Mouse (Mus musculus) natural killer cell, adult 2 months (primary cell): ENCODE data around the gene Bdh2.

Source experiments
- DNase-seq, 2 experiments: peaks; one replicate each; pipeline ENCODE4 v3.0.0; 2022; ENCODE audit warnings: low spot score in 2 of 2

The Bdh2 gene

DNA sequence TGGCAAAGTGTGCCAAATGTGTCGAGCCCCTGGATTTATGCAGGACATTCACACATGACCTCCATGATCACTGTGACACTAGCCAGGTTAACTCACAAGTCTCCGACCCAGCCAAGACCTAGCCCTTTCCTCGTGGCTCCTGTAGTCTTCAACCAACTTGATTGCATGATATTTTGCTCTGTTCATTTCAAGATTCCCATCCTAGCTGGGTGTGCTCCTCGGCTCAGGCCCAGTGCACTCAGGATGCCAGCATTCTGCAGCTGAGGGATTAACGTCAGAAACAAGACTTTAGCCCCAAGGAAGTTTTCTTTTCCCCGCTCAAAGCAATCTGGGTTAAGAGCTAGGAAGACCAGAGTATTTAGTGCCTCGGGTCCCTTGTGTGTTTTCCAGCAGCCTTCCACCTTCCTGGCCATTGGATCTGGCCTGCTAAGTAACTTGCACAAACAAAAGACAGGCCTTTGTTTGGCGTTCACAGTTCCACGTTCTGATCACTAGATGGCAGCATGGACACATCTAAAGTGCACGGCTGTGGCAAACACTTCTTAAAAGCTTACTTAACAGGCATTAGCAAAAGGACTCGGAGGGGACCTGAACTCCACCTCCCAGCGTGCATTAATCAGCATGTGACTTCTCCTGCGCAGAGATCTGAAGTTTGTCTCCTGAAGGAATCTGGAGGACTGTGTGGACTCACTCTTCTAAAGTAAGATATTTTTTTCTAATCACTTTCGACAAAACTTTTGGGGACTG, at the start of gene Bdh2:
Gene Bdh2 (plus strand): TSS at position 553 of the 747 bp plus-strand sequence.
- peak; percentile 50 to 63 for DNase-seq

DNA sequence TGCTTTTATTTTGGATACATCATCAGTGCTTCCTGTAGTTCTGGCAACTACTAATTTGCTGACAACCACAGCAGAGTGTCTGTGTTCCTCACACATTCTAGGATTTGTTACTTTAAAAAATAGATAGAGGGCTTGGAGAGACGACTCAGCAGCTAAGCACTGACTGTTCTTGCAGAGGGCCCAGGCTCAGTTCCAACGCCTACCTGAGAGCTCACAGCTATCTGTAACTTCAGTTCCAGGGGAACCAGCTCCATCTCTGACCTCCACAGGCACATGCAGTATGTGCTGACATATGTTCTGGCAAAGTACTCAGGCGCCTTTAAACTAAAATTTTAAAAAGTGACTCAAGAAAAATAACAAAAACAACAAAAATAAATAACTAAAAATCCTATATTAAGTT, 49.0 kb upstream of the Bdh2 start:
- no peak for DNase-seq

GRCm38 (mm10) chr3:135232462-135232861, 48.6 kb upstream of the Bdh2 start:
- no peak for DNase-seq

DNA sequence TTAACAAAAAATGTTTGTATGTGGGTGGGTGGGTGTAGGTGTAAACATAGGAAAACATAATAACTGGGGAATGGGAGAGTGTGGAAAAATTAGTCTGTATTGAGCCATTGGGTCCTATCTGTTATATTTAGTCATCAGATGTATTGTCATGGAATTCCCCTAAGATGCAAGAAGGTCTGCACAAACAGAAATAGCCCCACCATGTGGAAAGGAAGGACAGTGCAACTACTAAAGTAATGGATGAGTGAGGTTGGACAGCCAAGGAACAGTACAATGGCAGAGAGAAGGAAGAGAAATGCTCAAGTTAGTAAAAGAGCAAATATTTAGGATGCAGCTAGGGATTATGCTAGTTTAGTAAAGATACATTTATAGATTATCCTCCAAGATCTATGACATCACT, 35.3 kb upstream of the Bdh2 start:
- DNase-seq, result no peak

- DNase-seq, result no peak
Measured at GRCm38 (mm10) chr3:135246828-135247227, 34.2 kb upstream of the Bdh2 start.

DNA sequence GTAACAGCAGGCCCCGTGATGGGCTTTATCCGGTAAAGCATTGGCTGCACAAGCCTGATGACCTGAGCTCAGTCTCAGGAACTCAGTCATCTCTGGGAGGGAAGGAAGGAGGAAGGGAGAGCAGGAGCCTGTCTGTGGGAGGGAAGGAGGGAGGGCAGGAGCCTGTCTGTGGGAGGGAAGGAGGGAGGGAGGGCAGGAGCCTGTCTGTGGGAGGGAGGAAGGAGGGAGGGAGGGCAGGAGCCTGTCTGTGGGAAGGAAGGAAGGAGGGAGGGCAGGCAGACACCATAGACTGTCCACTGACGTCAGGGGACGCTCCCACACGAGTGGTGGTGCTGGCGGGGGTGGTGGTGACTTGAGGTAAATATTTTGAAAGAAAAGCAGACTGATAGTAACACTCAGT, 31.9 kb upstream of the Bdh2 start:
- DNase-seq, result no peak

GRCm38 (mm10) chr3:135251825-135252224, 29.2 kb upstream of the Bdh2 start:
- DNase-seq, result no peak

DNA sequence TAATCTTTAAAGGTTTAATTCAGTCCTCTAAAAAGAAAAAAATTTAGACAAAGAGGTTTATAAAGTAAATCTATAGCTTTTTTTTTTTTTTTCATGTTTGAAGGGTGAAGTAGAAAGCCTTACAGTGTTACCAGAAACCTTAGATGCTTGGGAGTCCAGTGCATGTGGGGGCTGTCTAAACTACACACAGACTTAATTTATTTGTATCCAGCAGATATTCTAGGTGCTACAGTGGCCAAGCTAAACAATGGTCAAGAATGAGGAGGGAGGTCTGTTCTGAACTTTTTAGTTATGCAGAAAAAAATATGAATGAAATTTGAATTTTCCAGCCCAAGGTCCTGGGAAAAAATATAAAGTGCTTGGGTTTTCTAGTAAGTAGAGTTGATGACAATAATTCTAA, 26.2 kb upstream of the Bdh2 start:
- DNase-seq, result no peak

- no peak for DNase-seq
Measured at GRCm38 (mm10) chr3:135258919-135259318, 22.1 kb upstream of the Bdh2 start.

DNA sequence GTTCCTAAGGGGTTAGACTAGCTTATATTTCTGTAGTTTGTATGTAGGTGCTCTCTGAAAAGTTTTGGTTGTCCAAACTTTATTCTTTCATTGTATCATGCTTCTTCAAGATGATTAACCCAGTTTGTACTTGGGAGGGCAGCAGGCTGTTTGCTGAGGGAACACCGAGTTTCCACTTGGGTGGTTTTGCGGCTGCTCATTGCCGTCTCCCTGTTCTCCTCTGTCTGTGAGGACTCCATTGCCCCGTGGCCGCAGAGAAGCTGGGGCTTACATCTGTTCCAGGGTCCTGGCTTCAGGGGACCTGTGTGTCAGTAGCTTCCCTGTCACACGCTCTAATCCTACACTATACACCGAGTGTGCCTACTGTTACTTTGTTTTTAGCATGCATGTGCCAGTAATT, 20.8 kb upstream of the Bdh2 start:
- no peak for DNase-seq

GRCm38 (mm10) chr3:135268616-135269015, 12.4 kb upstream of the Bdh2 start:
- DNase-seq, result no peak

- no peak for DNase-seq
Measured at GRCm38 (mm10) chr3:135269391-135269990, 11.5 kb upstream of the Bdh2 start.

GRCm38 (mm10) chr3:135272627-135273026, 8.4 kb upstream of the Bdh2 start:
- no peak for DNase-seq

GRCm38 (mm10) chr3:135273047-135273446, 8.0 kb upstream of the Bdh2 start:
- no peak for DNase-seq

DNA sequence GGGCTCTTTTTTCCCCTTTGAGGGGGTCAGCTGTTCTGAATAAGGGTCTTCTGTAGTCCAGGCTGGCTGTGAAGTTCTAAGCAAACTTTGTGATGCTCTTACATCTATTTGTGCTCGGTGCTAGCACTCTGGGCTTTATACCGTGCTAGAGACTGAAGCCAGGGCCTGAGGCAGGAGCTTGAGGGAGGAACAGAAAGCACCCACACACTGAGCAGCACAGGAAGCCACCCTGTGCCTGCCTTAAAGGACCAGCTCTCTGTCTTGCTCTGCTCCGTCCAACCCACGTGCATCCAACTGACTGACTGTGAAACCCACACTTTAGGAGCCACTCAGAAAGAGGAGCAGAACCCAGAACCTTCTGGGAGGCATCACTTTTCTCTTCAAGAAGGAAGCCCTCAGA, 861 bp upstream of the Bdh2 start:
- DNase-seq, result no peak

GRCm38 (mm10) chr3:135281701-135282100, 680 bp downstream of the Bdh2 start:
- no peak for DNase-seq

- no peak for DNase-seq
Measured at GRCm38 (mm10) chr3:135285256-135285655, 4.2 kb downstream of the Bdh2 start.

DNA sequence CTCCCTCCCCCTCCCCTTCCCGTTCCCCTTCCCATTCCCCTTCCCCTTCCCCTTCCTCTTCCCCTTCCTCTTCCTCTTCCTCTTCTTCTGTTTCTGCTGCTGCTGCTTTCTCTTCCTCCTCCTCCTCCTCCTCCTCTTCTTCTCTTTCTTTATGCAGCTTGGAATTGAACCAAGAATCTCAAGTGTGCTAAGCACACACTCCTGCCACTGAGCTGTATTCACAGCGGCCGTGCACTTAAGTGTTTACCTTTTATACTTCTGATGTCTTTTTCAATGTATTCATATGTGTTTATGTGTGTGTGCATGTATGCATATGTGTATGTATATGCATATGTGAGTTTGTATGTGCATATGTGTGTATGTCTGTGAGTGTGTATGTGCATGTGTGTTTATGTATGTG, 4.8 kb downstream of the Bdh2 start:
- no peak for DNase-seq

DNA sequence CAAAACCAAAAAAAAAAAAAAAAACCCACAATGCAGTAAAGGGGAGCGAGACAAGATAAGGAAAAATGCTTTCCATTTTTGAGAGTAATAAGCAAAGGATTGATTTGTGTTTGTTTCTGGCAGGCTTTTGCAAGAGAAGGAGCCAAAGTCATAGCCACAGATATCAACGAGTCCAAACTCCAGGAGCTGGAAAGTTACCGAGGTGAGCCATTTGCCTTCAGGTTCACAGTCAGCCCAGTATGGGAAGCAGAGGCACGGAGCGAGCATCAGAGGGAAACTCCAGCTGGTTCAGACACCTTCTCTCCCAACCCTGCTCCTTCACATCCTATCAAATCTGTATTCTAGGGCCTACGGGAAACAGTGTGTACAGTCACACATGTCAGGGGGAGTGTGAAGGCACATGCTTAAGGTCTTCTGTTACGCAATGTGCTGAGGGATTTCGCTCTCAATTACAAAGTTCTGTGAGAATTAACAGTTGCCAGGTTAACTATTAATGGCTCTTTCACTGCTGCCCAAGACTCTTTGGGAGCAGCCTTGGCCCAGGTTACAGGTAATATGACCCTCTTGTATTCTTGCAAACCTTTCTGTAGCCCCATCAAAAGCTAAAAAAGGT, 7.2 kb downstream of the Bdh2 start:
- no peak for DNase-seq

- DNase-seq, result no peak
Measured at GRCm38 (mm10) chr3:135289148-135289547, 8.1 kb downstream of the Bdh2 start.

- DNase-seq, result peak in 1 of 2 experiments; percentile 33
Measured at GRCm38 (mm10) chr3:135290249-135290894, 9.4 kb downstream of the Bdh2 start.

- DNase-seq, result no peak
Measured at GRCm38 (mm10) chr3:135293703-135294102, 12.7 kb downstream of the Bdh2 start.

DNA sequence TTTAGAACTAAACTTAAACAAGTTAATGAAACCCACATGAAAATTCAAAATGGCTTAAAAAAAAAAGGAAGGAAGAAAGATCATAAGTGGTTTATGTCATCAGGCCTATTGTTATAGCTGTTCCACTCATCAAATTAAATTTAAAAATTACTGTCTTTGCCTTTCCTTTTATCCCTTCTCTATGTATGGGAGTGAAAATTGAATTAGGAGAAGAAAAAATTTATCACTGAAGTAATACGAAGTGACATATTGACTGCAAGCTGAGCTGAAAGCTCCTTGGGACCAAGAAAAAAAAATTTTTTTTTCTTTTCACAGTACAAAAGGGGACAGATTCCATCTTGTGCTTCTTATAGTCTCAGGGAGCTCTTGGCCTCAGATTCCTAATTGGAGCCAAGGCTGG, 14.5 kb downstream of the Bdh2 start:
- DNase-seq, result no peak
